Mouse (Mus musculus): Measurements from ENCODE around the gene Il10rb. TPM values are rescaled to one million over a fixed set of nuclear protein-coding genes. Genes with fewer than 3 reads are reported as not detected.

Il10rb gene
- polyA plus RNA-seq, 1 experiment from 2014 or later = 9.0 TPM

- no peak for ATAC-seq (ENCODE audit: low FRiP score)
- H3K36me3 ChIP-seq (ENCODE audit: control insufficient read depth, insufficient read depth, low read length) = no peaks in the 10 kb centered on the region
- 72% methylated on average over 5 of the region's 5 CpGs for WGBS
Observed at GRCm38 (mm10) chr16:91418531-91418930, 12.6 kb downstream of the Il10rb start.

GRCm38 (mm10) chr16:91425816-91426215, 19.9 kb downstream of the Il10rb start:
- no peak overlapping the region for H3K4me3 ChIP-seq (ENCODE audit: low read depth, low read length)
- H3K4me1 ChIP-seq (replicated peaks; ENCODE audit: control insufficient read depth, insufficient read depth, low read length) = no peaks in the 10 kb centered on the region
- no peaks in the 10 kb centered on the region for H3K36me3 ChIP-seq (ENCODE audit: control insufficient read depth, insufficient read depth, low read length)
- ATAC-seq (ENCODE audit: low FRiP score) (no peak), DNase-seq (ENCODE audit: low spot score) (no peak)
- H3K4me2 ChIP-seq (replicated peaks; ENCODE audit: low read depth, low read length) = no peak overlapping the region
- no peaks in the 10 kb centered on the region for H3K27me3 ChIP-seq (ENCODE audit: control insufficient read depth, insufficient read depth, low read length)
- 90% methylated on average over 6 of the region's 6 CpGs for whole genome bisulfite sequencing
- no peak overlapping the region for H3K27ac ChIP-seq (ENCODE audit: low read depth, low read length)
- no peaks in the 10 kb centered on the region for H3K9me3 ChIP-seq (ENCODE audit: control insufficient read depth, low read length)
- no peak overlapping the region for H3K9ac ChIP-seq (ENCODE audit: low read depth, low read length)

More at GRCm38 (mm10) chr16:91418531-91418930, 12.6 kb downstream of the Il10rb start:
- H3K4me1 ChIP-seq (replicated peaks; ENCODE audit: control insufficient read depth, insufficient read depth, low read length) = no peaks in the 10 kb centered on the region
- H3K27ac ChIP-seq (ENCODE audit: low read depth, low read length) = no peak overlapping the region
- no peaks in the 10 kb centered on the region for H3K9me3 ChIP-seq (ENCODE audit: control insufficient read depth, low read length)
- H3K4me3 ChIP-seq (ENCODE audit: low read depth, low read length) = no peak overlapping the region
- H3K4me2 ChIP-seq (replicated peaks; ENCODE audit: low read depth, low read length) = no peak overlapping the region
- no peak overlapping the region for H3K9ac ChIP-seq (ENCODE audit: low read depth, low read length)
- no peaks in the 10 kb centered on the region for H3K27me3 ChIP-seq (ENCODE audit: control insufficient read depth, insufficient read depth, low read length)
- DNase-seq (ENCODE audit: low spot score) = no peak

- Histone ChIP-seq H3K27ac (ENCODE audit: low read depth, low read length) (no peak overlapping the region), H3K9ac (ENCODE audit: low read depth, low read length) (no peak overlapping the region), H3K9me3 (ENCODE audit: control insufficient read depth, low read length) (no peaks in the 10 kb centered on the region), H3K4me3 (ENCODE audit: low read depth, low read length) (no peak overlapping the region), H3K4me2 (replicated peaks; ENCODE audit: low read depth, low read length) (no peak overlapping the region), H3K36me3 (ENCODE audit: control insufficient read depth, insufficient read depth, low read length) (no peaks in the 10 kb centered on the region), H3K27me3 (ENCODE audit: control insufficient read depth, insufficient read depth, low read length) (no peaks in the 10 kb centered on the region), H3K4me1 (replicated peaks; ENCODE audit: control insufficient read depth, insufficient read depth, low read length) (no peaks in the 10 kb centered on the region)
- no peak for ATAC-seq (ENCODE audit: low FRiP score)
- no peak for DNase-seq (ENCODE audit: low spot score)
- 86% methylated on average over 4 of the region's 4 CpGs for WGBS
Observed at GRCm38 (mm10) chr16:91426586-91426985, 20.6 kb downstream of the Il10rb start.

GRCm38 (mm10) chr16:91427461-91427860, 21.5 kb downstream of the Il10rb start:
- Histone ChIP-seq H3K4me1 (replicated peaks; ENCODE audit: control insufficient read depth, insufficient read depth, low read length) (no peaks in the 10 kb centered on the region), H3K27me3 (ENCODE audit: control insufficient read depth, insufficient read depth, low read length) (no peaks in the 10 kb centered on the region), H3K36me3 (ENCODE audit: control insufficient read depth, insufficient read depth, low read length) (no peaks in the 10 kb centered on the region), H3K4me2 (replicated peaks; ENCODE audit: low read depth, low read length) (no peak overlapping the region), H3K9me3 (ENCODE audit: control insufficient read depth, low read length) (no peaks in the 10 kb centered on the region), H3K9ac (ENCODE audit: low read depth, low read length) (no peak overlapping the region), H3K27ac (ENCODE audit: low read depth, low read length) (no peak overlapping the region), H3K4me3 (ENCODE audit: low read depth, low read length) (no peak overlapping the region)
- ATAC-seq (ENCODE audit: low FRiP score) = no peak
- no peak for DNase-seq (ENCODE audit: low spot score)
- WGBS = 76% methylated on average over 5 of the region's 5 CpGs

- DNase-seq (ENCODE audit: low spot score) = no peak
- 85% methylated on average over 8 of the region's 8 CpGs for WGBS
Observed at GRCm38 (mm10) chr16:91428259-91428865, 22.4 kb downstream of the Il10rb start.

GRCm38 (mm10) chr16:91432720-91433328, 26.9 kb downstream of the Il10rb start:
- WGBS = 28% methylated on average over 5 of the region's 5 CpGs
- ATAC-seq (ENCODE audit: low FRiP score) = no peak

More at GRCm38 (mm10) chr16:91428259-91428865, 22.4 kb downstream of the Il10rb start:
- Histone ChIP-seq H3K27me3 (ENCODE audit: control insufficient read depth, insufficient read depth, low read length) (no peaks in the 10 kb centered on the region), H3K9me3 (ENCODE audit: control insufficient read depth, low read length) (no peaks in the 10 kb centered on the region), H3K36me3 (ENCODE audit: control insufficient read depth, insufficient read depth, low read length) (no peaks in the 10 kb centered on the region), H3K4me3 (ENCODE audit: low read depth, low read length) (no peak overlapping the region), H3K4me1 (replicated peaks; ENCODE audit: control insufficient read depth, insufficient read depth, low read length) (no peaks in the 10 kb centered on the region), H3K9ac (ENCODE audit: low read depth, low read length) (no peak overlapping the region), H3K4me2 (replicated peaks; ENCODE audit: low read depth, low read length) (no peak overlapping the region), H3K27ac (ENCODE audit: low read depth, low read length) (no peak overlapping the region)
- no peak for ATAC-seq (ENCODE audit: low FRiP score)

GRCm38 (mm10) chr16:91433329-91433933, 27.5 kb downstream of the Il10rb start:
- Histone ChIP-seq H3K4me3 (ENCODE audit: low read depth, low read length) (no peak overlapping the region), H3K27me3 (ENCODE audit: control insufficient read depth, insufficient read depth, low read length) (no peaks in the 10 kb centered on the region), H3K36me3 (ENCODE audit: control insufficient read depth, insufficient read depth, low read length) (no peaks in the 10 kb centered on the region), H3K4me1 (replicated peaks; ENCODE audit: control insufficient read depth, insufficient read depth, low read length) (no peaks in the 10 kb centered on the region), H3K9ac (ENCODE audit: low read depth, low read length) (no peak overlapping the region), H3K27ac (ENCODE audit: low read depth, low read length) (no peak overlapping the region), H3K9me3 (ENCODE audit: control insufficient read depth, low read length) (no peaks in the 10 kb centered on the region), H3K4me2 (replicated peaks; ENCODE audit: low read depth, low read length) (no peak overlapping the region)
- ATAC-seq (ENCODE audit: low FRiP score) = no peak
- WGBS = 64% methylated on average over 8 of the region's 8 CpGs
- no peak for DNase-seq (ENCODE audit: low spot score)

More at GRCm38 (mm10) chr16:91432720-91433328, 26.9 kb downstream of the Il10rb start:
- no peaks in the 10 kb centered on the region for H3K27me3 ChIP-seq (ENCODE audit: control insufficient read depth, insufficient read depth, low read length)
- H3K4me2 ChIP-seq (replicated peaks; ENCODE audit: low read depth, low read length) = no peak overlapping the region
- no peaks in the 10 kb centered on the region for H3K4me1 ChIP-seq (replicated peaks; ENCODE audit: control insufficient read depth, insufficient read depth, low read length)
- no peak overlapping the region for H3K9ac ChIP-seq (ENCODE audit: low read depth, low read length)
- H3K9me3 ChIP-seq (ENCODE audit: control insufficient read depth, low read length) = no peaks in the 10 kb centered on the region
- H3K36me3 ChIP-seq (ENCODE audit: control insufficient read depth, insufficient read depth, low read length) = no peaks in the 10 kb centered on the region
- no peak overlapping the region for H3K4me3 ChIP-seq (ENCODE audit: low read depth, low read length)
- no peak overlapping the region for H3K27ac ChIP-seq (ENCODE audit: low read depth, low read length)
- DNase-seq (ENCODE audit: low spot score) = no peak

GRCm38 (mm10) chr16:91434119-91434518, 28.2 kb downstream of the Il10rb start:
- Histone ChIP-seq H3K9me3 (ENCODE audit: control insufficient read depth, low read length) (no peaks in the 10 kb centered on the region), H3K36me3 (ENCODE audit: control insufficient read depth, insufficient read depth, low read length) (no peaks in the 10 kb centered on the region), H3K4me1 (replicated peaks; ENCODE audit: control insufficient read depth, insufficient read depth, low read length) (no peaks in the 10 kb centered on the region), H3K4me2 (replicated peaks; ENCODE audit: low read depth, low read length) (no peak overlapping the region), H3K27me3 (ENCODE audit: control insufficient read depth, insufficient read depth, low read length) (no peaks in the 10 kb centered on the region), H3K9ac (ENCODE audit: low read depth, low read length) (no peak overlapping the region), H3K27ac (ENCODE audit: low read depth, low read length) (no peak overlapping the region), H3K4me3 (ENCODE audit: low read depth, low read length) (no peak overlapping the region)
- ATAC-seq (ENCODE audit: low FRiP score) (no peak), DNase-seq (ENCODE audit: low spot score) (no peak)
- 92% methylated on average over 3 of the region's 3 CpGs for WGBS

- Histone ChIP-seq H3K4me1 (replicated peaks; ENCODE audit: control insufficient read depth, insufficient read depth, low read length) (no peaks in the 10 kb centered on the region), H3K4me3 (ENCODE audit: low read depth, low read length) (no peak overlapping the region), H3K9me3 (ENCODE audit: control insufficient read depth, low read length) (no peaks in the 10 kb centered on the region), H3K27ac (ENCODE audit: low read depth, low read length) (no peak overlapping the region), H3K4me2 (replicated peaks; ENCODE audit: low read depth, low read length) (no peak overlapping the region), H3K27me3 (ENCODE audit: control insufficient read depth, insufficient read depth, low read length) (no peaks in the 10 kb centered on the region), H3K9ac (ENCODE audit: low read depth, low read length) (no peak overlapping the region), H3K36me3 (ENCODE audit: control insufficient read depth, insufficient read depth, low read length) (no peaks in the 10 kb centered on the region)
- ATAC-seq (ENCODE audit: low FRiP score) (no peak), DNase-seq (ENCODE audit: low spot score) (no peak)
- 80% methylated on average over 3 of the region's 3 CpGs for WGBS
Observed at GRCm38 (mm10) chr16:91438081-91438480, 32.1 kb downstream of the Il10rb start.
